Comparison of ENCODE assay signal across 21 mouse cellular contexts in the genomic region with DNA sequence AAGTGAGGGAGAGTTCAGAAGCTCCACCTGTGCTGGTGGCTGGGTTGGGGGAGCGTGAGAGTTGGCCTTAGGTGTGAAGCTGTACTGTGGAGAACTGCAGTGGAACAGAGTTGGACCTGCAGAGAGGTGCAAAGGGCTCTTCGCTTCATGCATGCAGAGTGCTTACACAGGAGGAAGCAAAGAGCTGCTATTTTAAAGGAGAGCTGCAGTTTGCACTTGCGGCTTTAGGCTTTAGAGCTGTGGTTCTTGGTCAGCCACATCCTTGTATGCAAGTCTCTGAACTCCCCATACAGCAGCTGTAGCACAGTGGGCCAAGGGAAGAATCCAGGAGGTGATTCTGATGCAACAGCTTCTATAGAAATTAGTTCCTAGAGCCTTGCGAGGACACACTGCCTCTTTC.
DNase-seq lines count a peak whose midpoint lies in the region; ATAC-seq and TF ChIP-seq lines count a peak whose summit lies in the region.
"Had no signal": no experiment of that assay in that cellular context is flagged by ENCODE, and none has a peak within 500 bp of the region (broad histone marks: within the 10 kb centered on the region; RNA-seq: fewer than 3 reads in every experiment).

No protein-coding gene starts in this region.

- TF ChIP-seq CTCF in gastrocnemius, adult 2 months (IDR thresholded peaks at IDR 0.05): no peak

- H3K9me3 ChIP-seq in kidney, embryonic 15.5 days (replicated peaks): no peaks in the 10 kb centered on the region
- H3K9me3 ChIP-seq: limb, embryonic 13.5 days; liver, embryonic 15.5 days; midbrain, embryonic 12.5 days had no signal

- no peaks in the 10 kb centered on the region for H3K4me1 ChIP-seq in kidney, embryonic 15.5 days
- H3K4me1 ChIP-seq: liver, embryonic 15.5 days; midbrain, embryonic 12.5 days had no signal

- H3K4me3 ChIP-seq in kidney, embryonic 15.5 days (replicated peaks): no peak overlapping the region
- no peak overlapping the region for H3K4me3 ChIP-seq in gastrocnemius, adult 2 months
- H3K4me3 ChIP-seq: embryonic facial prominence, embryonic 12.5 days; heart, adult 2 months; limb, embryonic 13.5 days; liver, embryonic 15.5 days; midbrain, embryonic 12.5 days had no signal

- H3K4me2 ChIP-seq in kidney, embryonic 15.5 days: no peak overlapping the region
- H3K4me2 ChIP-seq: embryonic facial prominence, embryonic 12.5 days; hindbrain, embryonic 14.5 days; limb, embryonic 13.5 days; liver, embryonic 15.5 days; midbrain, embryonic 12.5 days had no signal

- H3K36me3 ChIP-seq in kidney, embryonic 15.5 days: no peaks in the 10 kb centered on the region
- H3K36me3 ChIP-seq: embryonic facial prominence, embryonic 12.5 days; limb, embryonic 13.5 days; liver, embryonic 15.5 days; midbrain, embryonic 12.5 days had no signal

- peak; percentile 86 for ATAC-seq in megakaryocyte, adult 5-6 weeks (ENCODE audit: poor library complexity, severe bottlenecking)
- ATAC-seq in monocyte, adult 5-6 weeks (replicated peaks; ENCODE audit: insufficient number of reproducible peaks, low FRiP score, low TSS enrichment, poor library complexity, severe bottlenecking): no peak; the same call in 1 of the 2 replicates
- ATAC-seq in kidney, embryonic 15.5 days (replicated peaks; ENCODE audit: low FRiP score): no peak
- ATAC-seq: forebrain, embryonic 16.5 days had no signal

- no peaks in the 10 kb centered on the region for H3K27me3 ChIP-seq in kidney, embryonic 15.5 days
- H3K27me3 ChIP-seq: embryonic facial prominence, embryonic 12.5 days; liver, embryonic 15.5 days; midbrain, embryonic 12.5 days had no signal

- H3K9ac ChIP-seq in kidney, embryonic 15.5 days: no peak overlapping the region
- H3K9ac ChIP-seq: embryonic facial prominence, embryonic 12.5 days; hindbrain, embryonic 14.5 days; limb, embryonic 13.5 days; liver, embryonic 15.5 days; midbrain, embryonic 12.5 days had no signal

- WGBS in kidney, embryonic 15.5 days: 93% methylated on average over 4 of the region's 4 CpGs

- H3K27ac ChIP-seq in kidney, embryonic 15.5 days: no peak overlapping the region
- H3K27ac ChIP-seq in gastrocnemius, adult 2 months: no peak overlapping the region
- H3K27ac ChIP-seq: embryonic facial prominence, embryonic 12.5 days; heart, adult 2 months; hindbrain, embryonic 14.5 days; limb, embryonic 13.5 days; liver, embryonic 15.5 days; midbrain, embryonic 12.5 days had no signal

- intact Hi-C loops in gastrocnemius, adult 2 months (cut with DNase I): no loop called here

- peak; percentile 90 for DNase-seq in 416B (ENCODE audit: low read depth)
- DNase-seq in CD8-positive naive resting alpha-beta T cell, adult 2 months (ENCODE audit: low read depth in 2 of 2, low spot score in 2 of 2): peak; percentile 27 to 44
- peak; percentile 25 to 33 for DNase-seq in thymus, postnatal 10 days (ENCODE audit: low spot score in 2 of 2)
- DNase-seq in gastrocnemius, adult 2 months: no peak
- DNase-seq: adrenal gland, postnatal 14 days; cerebellum, adult 18-20 months; cerebellum, postnatal 36 days; heart, adult 2 months; kidney, adult 18-20 months; kidney, postnatal 36 days; lung, postnatal 10 days; right cerebral cortex, adult 18-20 months had no signal
